Mouse (Mus musculus) urinary bladder, adult 18-20 months (tissue): Measurements from ENCODE around the gene 9230112D13Rik.
A peak's percentile ranks its signal among the peaks of the same experiment; 100 is the strongest.

ENCODE experiments used
- DNase-seq, 2 experiments: peaks; one replicate each; pipeline ENCODE4 v3.0.0; 2022; ENCODE audit warnings: low spot score in 2 of 2, mixed read lengths in 2 of 2

The 9230112D13Rik gene

GRCm38 (mm10) chr14:34541896-34542295 is 19.3 kb upstream of the 9230112D13Rik start:
- no peak for DNase-seq

GRCm38 (mm10) chr14:34540685-34541162 is 18.1 kb upstream of the 9230112D13Rik start:
- DNase-seq = peak; percentile 33 to 53

GRCm38 (mm10) chr14:34535883-34536282 is 13.3 kb upstream of the 9230112D13Rik start:
- no peak for DNase-seq

- no peak for DNase-seq
Observed at GRCm38 (mm10) chr14:34533537-34533936, 10.9 kb upstream of the 9230112D13Rik start.

- no peak for DNase-seq
Observed at GRCm38 (mm10) chr14:34532536-34532935, 9.9 kb upstream of the 9230112D13Rik start.

GRCm38 (mm10) chr14:34528804-34529203 is 6.2 kb upstream of the 9230112D13Rik start:
- no peak for DNase-seq

GRCm38 (mm10) chr14:34517959-34518544 is 4.5 kb downstream of the 9230112D13Rik start:
- DNase-seq = no peak

- no peak for DNase-seq
Observed at GRCm38 (mm10) chr14:34516960-34517577, 5.5 kb downstream of the 9230112D13Rik start.

GRCm38 (mm10) chr14:34515860-34516259 is 6.7 kb downstream of the 9230112D13Rik start:
- no peak for DNase-seq

- no peak for DNase-seq
Observed at GRCm38 (mm10) chr14:34514120-34514519, 8.5 kb downstream of the 9230112D13Rik start.

- DNase-seq = no peak
Observed at GRCm38 (mm10) chr14:34512602-34513001, 10.0 kb downstream of the 9230112D13Rik start.

- DNase-seq = no peak
Observed at GRCm38 (mm10) chr14:34511901-34512300, 10.7 kb downstream of the 9230112D13Rik start.

- no peak for DNase-seq
Observed at GRCm38 (mm10) chr14:34508842-34509439, 13.7 kb downstream of the 9230112D13Rik start.

GRCm38 (mm10) chr14:34508187-34508840 is 14.3 kb downstream of the 9230112D13Rik start:
- no peak for DNase-seq

- no peak for DNase-seq
Observed at GRCm38 (mm10) chr14:34505309-34505708, 17.3 kb downstream of the 9230112D13Rik start.

- DNase-seq = peak; percentile 42 to 70
Observed at GRCm38 (mm10) chr14:34504377-34504776, 18.2 kb downstream of the 9230112D13Rik start.

GRCm38 (mm10) chr14:34503759-34504158 is 18.8 kb downstream of the 9230112D13Rik start:
- no peak for DNase-seq

- no peak for DNase-seq
Observed at GRCm38 (mm10) chr14:34503325-34503647, 19.3 kb downstream of the 9230112D13Rik start, which contains the start of gene Bmpr1a. TSS of gene Bmpr1a (minus strand) at chr14:34503341.

GRCm38 (mm10) chr14:34502475-34503324 is 19.9 kb downstream of the 9230112D13Rik start:
- DNase-seq = peak; percentile 80 to 85

GRCm38 (mm10) chr14:34501804-34502474 is 20.7 kb downstream of the 9230112D13Rik start:
- DNase-seq = peak in 1 of 2 experiments; percentile 68

GRCm38 (mm10) chr14:34501447-34501803 is 21.2 kb downstream of the 9230112D13Rik start:
- DNase-seq = no peak
